Mouse (Mus musculus): ENCODE measurements around the gene Asic2. TPM values are rescaled to one million over a fixed set of nuclear protein-coding genes. Genes with fewer than 3 reads are reported as not detected.

Gene Asic2
- total and polyA plus RNA-seq, 3 experiments, result not detected

DNA sequence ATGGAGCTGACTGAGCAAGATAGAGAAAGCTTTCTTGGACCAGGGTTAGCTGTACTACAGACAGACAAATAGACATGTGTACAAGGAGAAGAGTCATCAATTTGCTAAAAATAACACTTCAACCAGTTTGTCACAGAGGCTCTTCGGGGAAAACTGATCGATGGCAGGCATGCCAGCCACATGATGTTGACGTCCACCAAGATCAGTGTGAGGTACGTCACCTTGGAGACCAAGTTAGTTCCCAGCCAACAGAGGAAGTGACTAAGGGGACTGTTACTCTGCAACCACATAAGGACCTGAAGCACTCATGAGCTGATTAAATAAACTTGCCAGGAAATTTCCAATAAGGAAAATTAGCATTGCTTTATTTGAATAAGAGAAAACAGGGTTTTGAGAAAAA lies 557.0 kb downstream of the Asic2 start:
- H3K79me2 ChIP-seq (ENCODE audit: control insufficient read depth, insufficient read depth, low read length, poor library complexity), result no peaks in the 10 kb centered on the region
- TF ChIP-seq CHD1 (IDR thresholded peaks at IDR 0.05; ENCODE audit: low read depth, low read length), result no peak
- no peak for TF ChIP-seq NELFE (IDR thresholded peaks at IDR 0.05; ENCODE audit: low read depth, low read length)
- TF ChIP-seq USF2 (IDR thresholded peaks at IDR 0.05; ENCODE audit: borderline replicate concordance in 1 of 2, insufficient read depth in 1 of 2, low read depth in 1 of 2, low read length in 2 of 2), result no peak
- TF ChIP-seq KAT2A (conservative IDR thresholded peaks at IDR 0.05; ENCODE audit: low read depth, low read length), result no peak
- TF ChIP-seq CTCF (IDR thresholded peaks at IDR 0.05 in 2 of 3, conservative IDR thresholded peaks at IDR 0.05 in 1 of 3; ENCODE audit: control insufficient read depth in 1 of 3, insufficient read depth in 1 of 3, low read depth in 2 of 3, low read length in 3 of 3, poor library complexity in 1 of 3, severe bottlenecking in 1 of 3), result no peak
- TF ChIP-seq POLR2AphosphoS5 (IDR thresholded peaks at IDR 0.05; ENCODE audit: borderline replicate concordance, low read depth, low read length), result no peak
- no peak for TF ChIP-seq EP300 (IDR thresholded peaks at IDR 0.05; ENCODE audit: low read depth in 1 of 2, low read length in 2 of 2)
- TF ChIP-seq MAZ (IDR thresholded peaks at IDR 0.05; ENCODE audit: low read depth, low read length), result no peak
- no peak for TF ChIP-seq TBP (IDR thresholded peaks at IDR 0.05; ENCODE audit: low read depth, low read length)
- TF ChIP-seq TCF12 (IDR thresholded peaks at IDR 0.05; ENCODE audit: low read depth, low read length), result no peak
- no peak for TF ChIP-seq ELF1 (IDR thresholded peaks at IDR 0.05; ENCODE audit: low read depth, low read length)
- TF ChIP-seq ZNF384 (IDR thresholded peaks at IDR 0.05; ENCODE audit: low read depth, low read length), result no peak
- TF ChIP-seq ZC3H11A (IDR thresholded peaks at IDR 0.05; ENCODE audit: low read depth, low read length), result no peak
- no peak for TF ChIP-seq MEF2A (IDR thresholded peaks at IDR 0.05; ENCODE audit: extremely low read depth, insufficient replicate concordance, low read depth, low read length, poor library complexity, severe bottlenecking)
- TF ChIP-seq NRF1 (IDR thresholded peaks at IDR 0.05; ENCODE audit: insufficient read depth, low read depth, low read length, poor library complexity, severe bottlenecking), result no peak
- no peak for TF ChIP-seq POLR2AphosphoS2 (IDR thresholded peaks at IDR 0.05; ENCODE audit: low read length)
- no peak overlapping the region for H3K27ac ChIP-seq (ENCODE audit: control insufficient read depth, low read depth, low read length)
- no peaks in the 10 kb centered on the region for H3K27me3 ChIP-seq (ENCODE audit: control insufficient read depth in 1 of 2, insufficient read depth in 2 of 2, low read length in 2 of 2)
- no peak overlapping the region for H3K4me3 ChIP-seq (ENCODE audit: control insufficient read depth in 1 of 2, insufficient read depth in 1 of 2, low read depth in 2 of 2, low read length in 2 of 2)
- DNase-seq (ENCODE audit: low read depth, low spot score), result no peak
- H3K36me3 ChIP-seq (ENCODE audit: control insufficient read depth in 1 of 2, insufficient read depth in 2 of 2, low read length in 2 of 2), result no peaks in the 10 kb centered on the region
- no peaks in the 10 kb centered on the region for H3K4me1 ChIP-seq (ENCODE audit: control insufficient read depth in 1 of 2, insufficient read depth in 2 of 2, low read length in 2 of 2)
- H3K9ac ChIP-seq (ENCODE audit: control insufficient read depth, low read depth, low read length, poor library complexity, severe bottlenecking), result no peak overlapping the region
- no peaks in the 10 kb centered on the region for H3K9me3 ChIP-seq (replicated peaks; ENCODE audit: insufficient read depth, low read length)

DNA sequence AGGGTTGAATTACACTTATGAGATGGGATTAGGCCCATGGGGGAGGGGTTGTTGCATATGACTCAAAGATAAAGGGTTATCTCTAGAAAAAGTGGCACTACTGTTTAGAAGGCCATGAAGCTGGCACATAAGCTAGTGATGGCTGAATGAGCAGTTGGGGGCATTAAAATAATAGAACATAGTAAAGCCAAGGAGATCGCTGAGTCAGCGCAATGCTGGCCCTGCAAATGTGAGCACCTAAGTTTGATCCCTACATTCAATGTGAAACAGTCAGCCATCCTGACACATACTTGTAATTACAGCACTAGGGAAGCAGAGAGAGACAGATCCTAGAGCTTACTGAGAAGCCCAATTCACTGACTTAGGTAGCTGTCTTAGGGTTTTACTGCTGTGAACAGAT lies 562.3 kb downstream of the Asic2 start:
- H3K9me3 ChIP-seq (replicated peaks; ENCODE audit: insufficient read depth, low read length), result no peaks in the 10 kb centered on the region

More for the DNA sequence above, 562.3 kb downstream of the Asic2 start:
- TF ChIP-seq ETS1 (IDR thresholded peaks at IDR 0.05; ENCODE audit: low read depth, low read length) (no peak), ZNF384 (IDR thresholded peaks at IDR 0.05; ENCODE audit: low read depth, low read length) (no peak), HCFC1 (IDR thresholded peaks at IDR 0.05; ENCODE audit: low read depth, low read length) (no peak), ZC3H11A (IDR thresholded peaks at IDR 0.05; ENCODE audit: low read depth, low read length) (no peak), RCOR1 (IDR thresholded peaks at IDR 0.05; ENCODE audit: low read depth, low read length) (no peak), MEF2A (IDR thresholded peaks at IDR 0.05; ENCODE audit: extremely low read depth, insufficient replicate concordance, low read depth, low read length, poor library complexity, severe bottlenecking) (no peak), GABPA (IDR thresholded peaks at IDR 0.05; ENCODE audit: low read depth, low read length) (no peak), TAL1 (IDR thresholded peaks at IDR 0.05; ENCODE audit: low read length) (no peak), EP300 (IDR thresholded peaks at IDR 0.05; ENCODE audit: low read depth in 1 of 2, low read length in 2 of 2) (no peak), UBTF (IDR thresholded peaks at IDR 0.05; ENCODE audit: borderline replicate concordance, insufficient read depth, low read depth, low read length) (no peak), ELF1 (IDR thresholded peaks at IDR 0.05; ENCODE audit: low read depth, low read length) (no peak), MAFK (IDR thresholded peaks at IDR 0.05; ENCODE audit: borderline replicate concordance, low read depth, low read length) (no peak; the same call in 1 of the 2 replicates), ZKSCAN1 (IDR thresholded peaks at IDR 0.05; ENCODE audit: low read depth, low read length) (no peak), CTCF (IDR thresholded peaks at IDR 0.05 in 2 of 3, conservative IDR thresholded peaks at IDR 0.05 in 1 of 3; ENCODE audit: control insufficient read depth in 1 of 3, insufficient read depth in 1 of 3, low read depth in 2 of 3, low read length in 3 of 3, poor library complexity in 1 of 3, severe bottlenecking in 1 of 3) (no peak)
- Histone ChIP-seq H3K27ac (ENCODE audit: control insufficient read depth, low read depth, low read length) (no peak overlapping the region), H3K9ac (ENCODE audit: control insufficient read depth, low read depth, low read length, poor library complexity, severe bottlenecking) (no peak overlapping the region), H3K27me3 (ENCODE audit: control insufficient read depth in 1 of 2, insufficient read depth in 2 of 2, low read length in 2 of 2) (no peaks in the 10 kb centered on the region), H3K79me2 (ENCODE audit: control insufficient read depth, insufficient read depth, low read length, poor library complexity) (no peaks in the 10 kb centered on the region), H3K4me3 (ENCODE audit: control insufficient read depth in 1 of 2, insufficient read depth in 1 of 2, low read depth in 2 of 2, low read length in 2 of 2) (no peak overlapping the region), H3K36me3 (ENCODE audit: control insufficient read depth in 1 of 2, insufficient read depth in 2 of 2, low read length in 2 of 2) (no peaks in the 10 kb centered on the region), H3K4me1 (ENCODE audit: control insufficient read depth in 1 of 2, insufficient read depth in 2 of 2, low read length in 2 of 2) (no peaks in the 10 kb centered on the region)
- DNase-seq (ENCODE audit: low read depth, low spot score), result no peak
